Mouse (Mus musculus) v-Abl transformed pro-B cells (cell line): ENCODE results near the gene Akr1b8.
"Not testable (repeated sequence)": the region's sequence is repeated elsewhere in the genome, so short reads cannot be mapped to it uniquely, and the experiment has no call there.

ENCODE experiments used
- in situ Hi-C, 2 experiments: fragments of 400-800 bp; cut with MboI; formaldehyde crosslinking; loops; one replicate each; pipeline ENCODE4 v1.15.1; 2025; ENCODE audit not compliant: unreplicated experiment in 2 of 2

Akr1b8 gene

DNA sequence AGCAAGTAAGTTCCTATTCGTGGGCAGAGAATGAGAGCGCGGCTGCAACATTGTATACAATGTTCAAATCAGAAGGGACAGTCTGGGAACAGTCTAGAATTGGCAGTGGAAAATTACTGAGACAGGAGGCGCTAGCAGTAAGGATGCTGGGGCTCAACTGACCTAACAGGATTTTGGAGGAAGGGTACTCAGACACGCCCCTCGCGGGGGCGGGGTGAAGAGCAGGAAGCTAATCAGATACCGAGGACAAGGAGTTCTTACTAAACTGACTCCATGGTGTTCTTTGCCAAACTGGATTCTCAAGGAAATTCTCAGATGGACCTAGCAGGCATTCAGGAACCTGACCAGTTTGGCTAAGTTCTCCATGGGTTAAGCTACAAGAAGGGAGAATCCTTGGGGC, 9.0 kb upstream of the Akr1b8 start:
- in situ Hi-C loops = loop anchor here (5.0 kb wide), 1 partner anchor 53 kb away; no protein-coding TSS in a partner anchor

DNA sequence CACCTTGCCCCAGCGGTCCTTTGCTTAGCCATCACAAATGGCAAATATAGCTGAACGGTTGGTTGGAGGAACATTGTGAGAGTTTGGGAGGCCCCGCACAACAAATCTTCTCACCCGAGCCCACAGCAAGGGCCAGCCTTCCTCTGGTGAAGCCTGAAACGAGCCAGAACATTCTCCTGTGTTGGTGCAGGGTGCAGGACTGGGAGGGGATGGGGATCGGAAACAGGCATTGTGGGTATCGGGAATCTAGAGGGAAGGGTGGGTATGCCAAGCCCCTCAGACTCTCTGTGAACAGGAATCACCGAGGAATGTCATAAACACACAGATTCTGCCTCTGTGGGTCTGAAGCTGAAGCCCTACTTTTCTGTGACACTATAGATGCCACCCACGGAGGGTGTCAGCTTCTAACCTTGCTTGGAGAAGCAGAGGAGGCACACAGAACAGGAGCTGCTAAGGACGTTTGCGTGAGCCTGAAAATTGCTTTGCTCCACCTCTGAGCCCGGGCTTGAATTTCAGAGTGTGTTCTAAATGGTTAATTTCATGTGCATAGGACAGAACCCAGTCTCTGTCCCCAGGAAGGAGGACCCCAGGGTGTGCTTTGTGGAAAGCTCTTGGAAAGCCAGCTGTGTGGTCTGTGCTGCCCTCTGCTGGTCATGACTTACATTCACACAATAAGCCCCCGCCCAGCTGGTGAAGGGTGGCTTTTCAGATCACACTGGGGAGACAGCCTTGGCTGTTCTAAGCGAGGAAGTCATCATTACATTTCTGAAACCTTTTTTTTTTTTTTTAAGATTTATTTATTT, 7.6 kb upstream of the Akr1b8 start:
- in situ Hi-C loops = loop anchor here (5.0 kb wide), 1 partner anchor 54 kb away; no protein-coding TSS in a partner anchor

DNA sequence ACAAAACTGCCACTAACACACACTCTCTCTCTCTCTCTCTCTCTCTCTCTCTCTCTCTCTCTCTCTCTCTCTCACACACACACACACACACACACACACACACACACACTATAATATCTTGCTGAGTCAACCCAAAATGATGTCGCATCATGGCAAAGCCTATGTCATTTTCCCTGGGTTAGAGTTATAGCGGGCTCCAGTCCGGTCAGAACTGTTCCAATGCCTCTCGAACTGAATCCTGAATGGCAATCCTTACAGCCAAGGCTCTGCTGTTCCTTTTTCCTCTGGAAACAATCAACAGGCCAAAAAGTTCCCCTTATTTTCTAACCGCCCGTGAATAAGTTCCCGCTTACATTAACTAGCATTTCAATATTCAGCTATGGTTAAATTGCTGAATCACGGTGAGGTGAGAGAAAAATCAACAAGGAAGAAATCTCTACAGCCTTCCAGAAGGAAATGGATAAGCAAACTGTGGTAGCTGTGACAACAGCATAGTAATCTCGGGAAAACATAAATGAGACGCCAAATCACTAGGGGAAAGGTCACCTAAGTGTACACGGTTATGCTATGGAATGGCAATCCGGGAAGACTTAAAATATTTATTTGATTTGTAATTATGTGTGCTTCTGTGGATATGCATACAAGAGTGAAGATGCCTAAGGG, 3.8 kb upstream of the Akr1b8 start:
- in situ Hi-C loops = no loop called here

DNA sequence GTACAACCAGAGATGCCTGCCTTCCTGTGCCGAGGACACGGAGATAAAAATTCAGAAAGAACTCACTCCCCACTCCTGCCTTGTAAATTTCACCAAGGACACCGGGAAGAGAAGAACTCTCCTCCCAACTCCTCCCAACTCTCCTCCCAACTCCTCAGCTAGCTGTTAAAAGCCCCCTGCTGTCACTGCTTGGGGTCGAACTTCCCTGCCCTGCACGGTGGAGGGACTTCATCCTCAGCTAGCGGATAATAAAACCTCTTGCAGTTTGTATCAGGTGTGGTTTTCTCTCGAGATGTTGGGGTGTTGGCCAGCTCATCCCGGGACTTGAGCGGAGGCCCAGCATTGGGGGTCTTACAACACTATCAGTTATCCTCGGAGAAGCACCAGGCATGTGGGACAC, 2.4 kb upstream of the Akr1b8 start:
- in situ Hi-C loops = not testable (repeated sequence)

DNA sequence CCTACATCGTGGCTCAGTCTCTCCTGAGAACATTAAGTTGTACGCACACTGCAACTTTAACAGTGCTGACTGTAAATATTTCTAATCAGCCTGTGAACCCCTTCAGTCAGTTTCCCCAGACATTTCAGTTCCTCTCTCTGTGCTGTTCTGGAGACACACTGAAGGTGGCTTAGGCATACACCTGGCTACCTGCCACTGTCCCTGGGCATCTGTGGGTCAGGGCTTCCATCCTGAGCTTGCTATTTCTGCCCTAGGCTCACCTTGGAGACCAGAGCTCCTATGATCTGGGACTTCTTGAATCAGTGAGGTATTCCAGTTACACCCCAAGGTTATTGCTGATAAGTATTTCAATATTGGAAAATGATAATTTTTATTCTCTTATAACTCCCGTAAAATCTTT, 1.5 kb upstream of the Akr1b8 start:
- in situ Hi-C loops = no loop called here

DNA sequence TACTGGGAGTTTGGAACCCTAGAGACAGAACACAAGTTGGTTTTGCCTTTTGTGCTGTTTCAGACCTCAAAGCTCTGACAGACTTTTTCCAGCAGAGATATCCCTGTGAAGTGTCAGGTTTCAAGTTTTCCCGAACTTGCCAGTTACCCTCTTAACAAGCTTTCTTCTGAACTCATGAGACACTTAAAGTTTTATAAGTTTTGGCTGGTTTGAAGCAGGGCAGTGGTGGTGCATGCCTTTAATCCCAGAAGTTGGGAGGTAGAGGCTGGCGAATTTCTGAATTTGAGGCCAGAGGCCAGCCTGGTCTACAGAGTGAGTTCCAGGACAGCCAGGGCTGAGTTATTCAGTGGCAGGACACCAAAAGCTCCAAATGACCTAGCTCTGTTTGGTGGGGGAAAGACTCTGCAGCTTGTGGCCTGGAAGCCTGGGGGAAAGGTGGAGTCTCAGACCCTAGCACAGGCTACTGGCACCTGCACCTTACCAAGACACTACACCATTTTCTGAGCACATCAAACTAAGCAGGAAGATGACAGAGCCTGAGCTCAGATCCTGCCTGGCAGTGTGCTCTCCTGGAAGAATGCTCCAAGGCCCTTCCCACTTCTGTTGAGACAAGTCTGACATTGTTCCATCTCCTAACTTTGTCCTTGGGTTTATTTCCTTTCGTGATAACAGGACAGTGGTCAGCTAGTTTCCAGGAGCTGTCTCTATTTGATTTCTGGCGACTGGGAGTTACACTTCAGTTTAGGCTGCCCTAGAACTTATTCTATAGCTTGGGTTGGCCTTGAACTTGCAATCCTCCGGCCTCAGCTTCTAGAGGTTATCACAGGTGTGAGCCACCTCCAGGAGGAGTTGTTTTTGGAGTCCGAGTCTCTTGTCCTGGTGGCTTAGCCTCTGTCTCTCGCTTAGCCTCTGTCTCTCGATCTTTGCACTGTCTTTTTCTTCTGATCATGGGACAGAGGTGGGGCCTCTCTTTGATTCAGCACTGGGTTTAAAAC, 732 bp downstream of the Akr1b8 start:
- in situ Hi-C loops = loop anchor here in 1 of 2 experiments (5.0 kb wide), 1 partner anchor 88 kb away; no protein-coding TSS in a partner anchor

DNA sequence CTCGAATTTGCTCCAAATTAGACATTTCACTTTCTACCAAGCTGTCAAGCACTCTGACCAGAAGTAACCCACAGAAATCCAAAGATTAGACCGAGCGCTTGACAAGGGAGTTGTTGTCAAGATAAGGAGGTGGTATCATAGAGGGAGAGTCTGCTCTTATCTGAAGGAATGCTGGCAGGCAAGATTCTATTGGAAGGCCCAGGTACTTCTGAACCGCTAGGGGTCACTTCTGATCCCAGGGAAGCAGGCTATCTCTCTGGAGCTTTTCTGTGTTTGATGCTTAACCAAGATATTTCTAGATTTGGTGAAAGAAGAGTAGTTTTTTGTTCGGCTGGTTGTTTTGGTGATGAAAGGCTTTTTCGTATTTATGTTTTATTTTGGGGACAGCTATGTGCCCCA, 1.4 kb downstream of the Akr1b8 start:
- in situ Hi-C loops = loop anchor here in 1 of 2 experiments (5.0 kb wide), 1 partner anchor 87 kb away; no protein-coding TSS in a partner anchor

DNA sequence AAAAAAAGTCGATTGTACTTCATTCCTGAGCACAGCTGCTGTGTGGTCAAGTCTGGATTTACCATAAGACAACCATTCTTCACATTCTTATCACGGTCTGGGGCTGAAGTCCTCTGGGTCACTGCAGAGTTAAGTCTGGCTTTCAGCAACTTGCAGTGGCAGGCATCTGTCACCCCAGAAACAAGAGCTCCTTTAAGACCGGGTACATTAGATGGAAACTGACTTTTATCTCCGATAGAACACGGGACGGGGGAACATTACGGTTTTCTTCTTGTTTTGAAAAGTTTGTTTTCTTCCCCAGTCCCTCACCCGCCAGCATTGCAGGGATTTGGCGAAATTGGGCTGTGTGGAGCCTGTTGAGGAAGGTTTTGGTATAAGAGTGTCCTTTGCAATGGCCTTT, 1.9 kb downstream of the Akr1b8 start:
- in situ Hi-C loops = loop anchor here in 1 of 2 experiments (5.0 kb wide), 1 partner anchor 86 kb away; no protein-coding TSS in a partner anchor

DNA sequence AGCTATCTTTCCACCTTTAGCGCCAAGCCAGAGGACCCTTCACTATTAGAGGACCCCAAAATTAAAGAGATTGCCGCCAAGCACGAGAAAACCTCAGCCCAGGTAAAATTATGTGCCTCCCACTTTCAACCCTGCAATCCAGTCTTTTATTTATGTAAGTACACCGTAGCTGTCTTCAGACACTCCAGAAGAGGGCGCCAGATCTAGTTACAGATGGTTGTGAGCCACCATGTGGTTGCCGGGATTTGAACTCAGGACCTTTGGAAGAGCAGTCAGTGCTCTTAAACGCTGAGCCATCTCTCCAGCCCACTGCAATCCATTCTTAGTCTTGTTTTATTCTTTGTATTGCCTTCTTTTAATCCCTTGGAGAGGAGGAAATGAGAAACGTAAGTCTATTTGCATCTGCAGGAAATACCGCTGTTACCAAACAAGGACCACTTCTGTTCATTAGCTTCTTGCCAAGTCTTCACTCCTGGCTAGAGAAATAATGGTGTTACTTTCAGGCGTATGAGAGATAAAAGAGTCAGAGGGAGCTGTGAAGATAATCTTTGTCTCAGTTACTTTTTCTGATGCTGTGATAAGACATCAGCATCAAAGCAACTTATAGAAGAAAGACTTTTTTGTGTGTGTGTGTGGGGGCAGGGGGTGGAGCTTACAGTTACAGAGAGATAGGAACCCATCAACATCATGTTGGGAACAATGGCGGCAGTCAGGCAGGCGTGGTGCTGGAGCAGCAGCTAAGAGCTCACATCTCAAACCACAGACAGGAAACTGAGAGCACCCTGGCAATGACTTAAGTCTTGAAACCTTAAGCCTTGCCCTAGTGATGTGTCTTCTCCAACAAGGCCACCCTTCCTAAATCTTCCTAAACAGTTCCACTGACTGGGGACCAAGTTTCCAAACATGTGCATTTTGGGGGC, 10.6 kb downstream of the Akr1b8 start:
- in situ Hi-C loops = loop anchor here in 1 of 2 experiments (5.0 kb wide), 1 partner anchor 93 kb away; no protein-coding TSS in a partner anchor

DNA sequence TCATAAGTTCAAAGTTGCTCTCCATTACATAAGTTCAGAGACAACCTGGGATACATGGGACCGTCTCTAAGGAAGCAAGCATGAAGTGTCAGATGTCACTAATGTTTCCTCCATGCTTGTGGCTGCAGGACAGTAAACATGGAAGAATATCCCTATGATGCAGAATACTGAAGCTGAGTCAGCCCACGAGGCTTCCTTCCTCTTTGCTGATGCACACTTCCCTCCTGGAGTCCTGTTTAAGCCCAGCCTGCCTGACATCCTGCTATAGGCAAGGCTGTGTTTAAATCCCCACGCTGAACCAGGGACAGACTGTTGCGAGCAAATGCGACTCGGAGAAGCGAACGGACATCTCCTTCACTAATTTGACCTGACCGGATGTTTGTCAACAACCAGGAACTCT, 14.1 kb downstream of the Akr1b8 start:
- in situ Hi-C loops = loop anchor here in 1 of 2 experiments (5.0 kb wide), 1 partner anchor 89 kb away; no protein-coding TSS in a partner anchor

DNA sequence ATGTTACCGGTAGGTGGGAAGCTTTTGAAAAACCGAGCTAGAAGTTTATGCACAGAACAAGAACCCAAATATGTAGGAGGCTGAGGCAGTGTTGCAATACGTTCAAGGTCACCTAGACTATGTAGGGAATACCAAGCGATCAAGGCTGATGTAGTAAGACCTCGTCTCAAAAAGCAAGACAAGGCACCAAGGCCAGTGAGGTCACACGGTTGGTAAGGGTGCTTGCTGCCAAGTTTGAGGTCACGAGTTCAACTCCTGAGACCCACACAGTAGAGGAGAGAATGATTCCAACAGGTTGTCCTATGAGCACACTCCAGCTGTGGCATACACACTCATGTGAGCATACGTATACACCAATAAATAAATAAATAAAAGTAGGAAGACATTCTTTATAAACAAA, 16.2 kb downstream of the Akr1b8 start:
- in situ Hi-C loops = no loop called here

DNA sequence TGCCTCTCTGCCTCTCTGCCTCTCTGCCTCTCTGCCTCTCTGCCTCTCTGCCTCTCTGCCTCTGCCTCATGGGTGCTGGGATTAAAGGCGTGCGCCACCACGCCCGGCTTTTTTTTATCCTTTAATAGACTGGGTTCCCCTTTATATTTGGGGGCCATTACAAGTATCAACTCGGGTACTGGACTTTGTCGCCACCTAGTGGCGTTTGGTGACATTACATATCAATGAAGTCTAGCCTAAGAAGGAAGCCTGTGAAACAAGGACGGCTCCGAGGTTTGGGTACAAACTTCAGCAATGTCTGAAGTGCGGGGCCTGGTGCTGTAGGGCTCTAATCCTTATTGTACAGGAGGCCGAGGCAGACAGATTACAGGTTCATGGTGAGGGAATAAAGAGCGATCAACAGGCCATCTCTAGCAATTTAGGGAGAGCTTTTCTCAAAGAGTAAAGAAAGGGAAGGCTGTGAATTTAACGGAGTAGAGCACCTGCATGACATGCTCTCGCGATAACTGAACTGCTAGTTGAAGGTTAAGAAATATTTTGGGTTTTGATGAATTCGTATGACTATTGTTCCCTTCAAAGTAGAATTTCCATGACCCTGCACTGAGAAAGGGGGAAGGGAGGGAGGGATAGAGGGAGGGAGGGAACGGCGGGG, 17.9 kb downstream of the Akr1b8 start:
- in situ Hi-C loops = no loop called here

DNA sequence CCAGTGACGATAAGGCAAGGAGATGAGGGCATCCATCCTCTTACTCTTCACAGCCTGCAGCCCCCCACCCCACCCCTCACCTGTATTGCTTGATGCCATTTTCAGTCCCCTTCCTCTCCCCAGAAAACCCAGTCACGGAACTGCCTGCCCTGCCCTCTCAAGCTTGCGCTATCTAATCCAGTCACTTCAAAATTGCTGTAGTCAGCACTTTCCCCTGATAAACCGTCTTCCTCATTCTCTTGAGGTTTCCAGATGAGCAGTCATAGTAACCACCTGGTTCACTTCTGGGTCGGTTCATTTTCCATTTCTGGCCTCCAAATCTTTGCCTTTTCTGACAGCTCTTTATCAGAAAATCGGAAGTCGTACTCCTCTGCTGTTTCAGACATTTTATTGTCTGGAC, 19.9 kb downstream of the Akr1b8 start:
- in situ Hi-C loops = no loop called here

DNA sequence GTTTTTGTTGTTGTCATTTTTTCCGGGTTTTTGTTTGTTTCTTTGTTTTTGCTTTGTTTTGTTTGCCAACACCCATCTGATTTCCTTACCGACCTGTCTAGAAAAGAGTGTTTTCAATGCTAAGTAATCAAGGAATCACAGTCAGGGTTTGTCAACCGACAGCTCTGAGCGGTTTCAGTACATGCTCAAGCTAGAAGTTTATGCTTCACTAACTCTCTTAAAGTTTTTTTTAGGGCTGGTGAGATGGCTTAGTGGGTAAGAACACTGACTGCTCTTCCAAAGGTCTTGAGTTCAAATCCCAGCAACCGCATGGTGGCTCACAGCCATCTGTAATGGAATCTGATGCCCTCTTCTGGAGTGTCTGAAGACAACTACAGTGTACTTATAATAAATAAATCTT, 22.0 kb downstream of the Akr1b8 start:
- in situ Hi-C loops = not testable (repeated sequence)

DNA sequence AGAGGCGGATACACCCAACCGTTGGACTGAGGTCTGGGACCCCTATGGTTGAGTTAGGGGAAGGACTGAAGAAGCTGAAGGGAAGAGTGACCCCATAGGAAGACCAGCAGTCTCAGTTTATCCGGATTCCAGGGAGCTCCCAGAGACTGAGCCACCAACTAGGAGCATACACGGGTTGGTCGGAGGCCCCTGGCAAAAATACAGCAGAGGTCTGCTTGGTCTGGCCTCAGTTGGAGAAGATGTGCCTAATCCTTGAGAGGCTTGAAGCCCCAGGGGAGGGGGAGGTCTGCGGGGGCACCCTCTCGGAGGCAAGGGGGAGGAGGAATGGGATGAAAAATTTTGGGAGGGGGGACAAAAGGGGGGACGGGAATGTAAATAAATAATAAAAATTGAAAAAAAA, 29.5 kb downstream of the Akr1b8 start:
- in situ Hi-C loops = no loop called here

DNA sequence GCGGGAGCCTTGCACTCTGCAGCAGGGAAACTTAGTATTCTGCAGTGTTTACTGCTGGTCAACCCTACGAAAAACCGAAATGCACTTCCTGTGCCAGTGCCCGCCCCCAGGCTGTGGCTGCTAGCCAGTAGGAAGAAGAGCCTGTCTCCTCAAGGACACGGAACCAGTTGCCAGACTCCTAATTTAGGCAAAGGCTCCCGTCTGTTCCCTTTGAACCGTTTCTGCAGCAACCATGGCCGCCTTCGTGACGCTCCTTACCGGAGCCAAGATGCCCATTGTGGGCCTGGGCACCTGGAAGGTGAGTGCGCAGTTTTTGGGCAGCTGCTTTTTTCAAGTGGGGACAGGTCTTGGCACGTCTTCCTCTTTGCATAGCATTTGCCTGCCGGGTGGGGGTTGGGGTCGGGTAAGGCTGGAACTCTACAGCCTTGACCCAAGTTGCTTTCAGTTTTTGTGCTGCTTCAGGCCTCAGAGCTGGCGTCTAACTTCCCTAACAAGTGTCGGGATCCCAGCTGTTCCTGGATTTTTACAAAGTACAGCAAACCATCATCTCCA, 30.3 kb downstream of the Akr1b8 start, which contains the start of gene Akr1b10:
Gene Akr1b10 (plus strand): TSS at position 109 of the 552 bp plus-strand sequence.
- in situ Hi-C loops = no loop called here

DNA sequence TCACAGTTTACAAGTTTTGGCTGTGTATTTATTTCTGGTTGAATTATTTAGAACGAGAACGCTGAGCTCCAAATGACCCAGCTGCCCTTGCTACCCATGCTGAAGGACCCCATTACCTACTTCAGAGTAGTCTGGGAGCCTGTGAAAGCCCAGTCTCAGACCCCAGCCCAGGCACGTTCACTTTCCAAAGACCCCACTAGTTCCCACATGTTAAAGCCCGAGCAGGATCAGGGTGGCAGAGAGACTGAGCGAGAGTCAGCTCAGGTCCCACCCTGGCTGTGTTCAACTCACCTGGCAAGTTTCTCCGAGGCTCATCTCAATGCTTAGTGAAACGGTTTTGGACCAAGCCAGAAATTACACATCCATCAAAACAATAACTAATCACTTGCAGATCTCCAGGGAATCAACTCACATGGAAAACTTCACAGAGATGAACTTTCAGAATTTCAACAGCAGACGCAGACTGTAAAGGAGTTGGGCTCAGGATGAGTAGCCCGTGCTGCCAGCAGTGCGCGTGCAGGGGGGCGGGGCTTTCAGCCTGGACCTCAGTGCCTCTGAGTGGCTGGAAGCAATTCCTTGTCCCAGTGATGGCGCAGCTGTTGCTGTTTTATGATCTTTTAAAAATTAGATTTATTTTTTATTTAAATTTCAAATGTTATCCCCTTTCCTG, 30.9 kb downstream of the Akr1b8 start:
- in situ Hi-C loops = no loop called here
